In genomic region chr19:10949112-10949511, GRCm38 (mm10) we compare ENCODE assay signal across 8 mouse cellular contexts. TPM values are rescaled to one million over a fixed set of nuclear protein-coding genes. Genes with fewer than 3 reads are reported as not detected.
DNase-seq lines count a peak whose midpoint lies in the region; ATAC-seq lines count a peak whose summit lies in the region.

Gene Ccdc86, minus strand, starts transcription at chr19:10949266.

- peak; percentile 92 to 96 for ATAC-seq in hematopoietic stem cell, adult 5-6 weeks (replicated peaks in 1 of 2; ENCODE audit: insufficient read depth in 1 of 2, low FRiP score in 2 of 2, low TSS enrichment in 1 of 2, low read depth in 1 of 2, poor library complexity in 2 of 2, severe bottlenecking in 2 of 2)
- peak; percentile 96 for ATAC-seq in lung, embryonic 16.5 days (ENCODE audit: low read depth)

- H3K27me3 ChIP-seq in lung, embryonic 16.5 days (ENCODE audit: control insufficient read depth, insufficient read depth, low read depth, low read length): no peaks in the 10 kb centered on the region

- peak; percentile 99 for DNase-seq in MEL-GATA-1-ER (ENCODE audit: extremely low read depth, low read depth)
- DNase-seq in cerebellum, adult 8-10 months: peak; percentile 93
- DNase-seq in forelimb bud, embryonic 11.5 days (ENCODE audit: low read depth, low spot score): peak; percentile 99
- DNase-seq in layer of hippocampus, adult 9-10 months (ENCODE audit: low spot score): peak; percentile 90
- DNase-seq in ovary, postnatal 10 days (ENCODE audit: low spot score): peak; percentile 76
- peak; percentile 92 for DNase-seq in thymus, postnatal 10 days (ENCODE audit: low spot score in 2 of 2)

- peak within 1 kb of the TSS; percentile 85 for H3K9ac ChIP-seq in lung, embryonic 16.5 days (ENCODE audit: low read length)

- under 1% methylated on average over 30 of the region's 30 CpGs for WGBS in lung, embryonic 16.5 days

- peak within 1 kb of the TSS; percentile 32 for H3K27ac ChIP-seq in lung, embryonic 16.5 days (ENCODE audit: low read length)

- H3K36me3 ChIP-seq in lung, embryonic 16.5 days (ENCODE audit: control insufficient read depth, insufficient read depth, low read length): peaks cover 9% of the 10 kb centered on the region

- peak within 1 kb of the TSS; percentile 100 for H3K4me2 ChIP-seq in lung, embryonic 16.5 days (ENCODE audit: low read depth, low read length)

- H3K4me1 ChIP-seq in lung, embryonic 16.5 days (replicated peaks; ENCODE audit: control insufficient read depth, insufficient read depth, low read length): peaks cover 28% of the 10 kb centered on the region

- H3K9me3 ChIP-seq in lung, embryonic 16.5 days (ENCODE audit: control insufficient read depth, low read length): no peaks in the 10 kb centered on the region

- H3K4me3 ChIP-seq in lung, embryonic 16.5 days (ENCODE audit: low read length): peak within 1 kb of the TSS; percentile 77

RNA-seq across cellular contexts. Expression of gene Ccdc86, which starts in this region (rescaled TPM):
- 20.8 and 23.7 TPM in 2 replicates for total RNA-seq in hematopoietic stem cell, adult 5-6 weeks (2017)
- polyA plus RNA-seq in lung, embryonic 16.5 days (2015; fragmentation: Nextera tagmentation; extraction: Ambion mirVana): 22.6 and 23.9 TPM in 2 replicates

Comparison
In these comparisons a context has a peak if more than half of its experiments do, and no peak if none do; other contexts are left out.
1. Peak in every context shown above with its lines: DNase-seq, ATAC-seq, H3K4me3 ChIP-seq and H3K27ac ChIP-seq.